Mouse (Mus musculus): ENCODE measurements at regions not wholly inside any gene's neighbourhood (a gene's known extent, or its start where the extent isn't known, plus 50 kb on each side); places are given as distances from the start of the nearest gene placed in this dataset.

- DNase-seq (ENCODE audit: low read depth, low spot score) = no peak
These were observed 6811.3 kb downstream of the 9330182O14Rik start for GRCm38 (mm10) chr15:46945423-46945822.

GRCm38 (mm10) chr15:46990201-46990600 is 6856.0 kb downstream of the 9330182O14Rik start:
- DNase-seq (ENCODE audit: low read depth, low spot score) = peak; percentile 41

GRCm38 (mm10) chr15:46997106-46997505 is 6862.9 kb downstream of the 9330182O14Rik start:
- peak; percentile 24 for DNase-seq (ENCODE audit: low read depth, low spot score)

Measured in A20 (cell line).